Mouse (Mus musculus): Measurements from ENCODE around the gene Klrd1.

GRCm38 (mm10) chr6:129548009-129548408 lies 43.6 kb upstream of the Klrd1 start:
- TF ChIP-seq CTCF (IDR thresholded peaks at IDR 0.05; ENCODE audit: borderline replicate concordance, insufficient read depth, low read length) (no peak), POLR2A (IDR thresholded peaks at IDR 0.05; ENCODE audit: low read depth, low read length) (no peak)
